ENCODE assay signal across 9 mouse cellular contexts in genomic region chr15:77929804-77930203, GRCm38 (mm10). TPM values are rescaled to one million over a fixed set of nuclear protein-coding genes. Genes with fewer than 3 reads are reported as not detected.
DNase-seq lines count a peak whose midpoint lies in the region; ATAC-seq and TF ChIP-seq lines count a peak whose summit lies in the region.
"Had no signal": no experiment of that assay in that cellular context is flagged by ENCODE, and none has a peak within 500 bp of the region (broad histone marks: within the 10 kb centered on the region; RNA-seq: fewer than 3 reads in every experiment).

No protein-coding gene starts in this region.

- H3K9me3 ChIP-seq in embryonic facial prominence, embryonic 12.5 days, result no peaks in the 10 kb centered on the region
- H3K9me3 ChIP-seq in intestine, embryonic 16.5 days (ENCODE audit: control insufficient read depth, low read length), result no peaks in the 10 kb centered on the region
- H3K9me3 ChIP-seq in neural tube, embryonic 14.5 days (ENCODE audit: control insufficient read depth, low read length), result no peaks in the 10 kb centered on the region

- 60% methylated on average over 8 of the region's 8 CpGs for WGBS in embryonic facial prominence, embryonic 12.5 days
- WGBS in intestine, embryonic 16.5 days, result 45% methylated on average over 8 of the region's 8 CpGs
- WGBS in neural tube, embryonic 14.5 days, result 57% methylated on average over 8 of the region's 8 CpGs

- peak overlapping the region; percentile 62; the same call in 1 of the 2 replicates for H3K9ac ChIP-seq in embryonic facial prominence, embryonic 12.5 days
- peak overlapping the region; percentile 75 for H3K9ac ChIP-seq in intestine, embryonic 16.5 days (ENCODE audit: low read depth, low read length)
- H3K9ac ChIP-seq in neural tube, embryonic 14.5 days (replicated peaks; ENCODE audit: low read depth, low read length), result no peak overlapping the region

- H3K4me3 ChIP-seq in left cerebral cortex, adult 2 months, result peak overlapping the region; percentile 69
- peak overlapping the region; percentile 61 for H3K4me3 ChIP-seq in embryonic facial prominence, embryonic 12.5 days
- peak overlapping the region; percentile 74 for H3K4me3 ChIP-seq in intestine, embryonic 16.5 days (ENCODE audit: low read length)
- peak overlapping the region; percentile 54; the same call in 1 of the 2 replicates for H3K4me3 ChIP-seq in neural tube, embryonic 14.5 days (ENCODE audit: low read depth, low read length)

- intact Hi-C loops in left cerebral cortex, adult 2 months (cut with DNase I), result loop anchor here (5.0 kb wide), 1 partner anchor 242 kb away; the partner anchor contains the start of gene Ift27
- intact Hi-C loops in left cerebral cortex, postnatal 36 days (cut with DNase I), result no loop called here

- no peaks in the 10 kb centered on the region for H3K27me3 ChIP-seq in embryonic facial prominence, embryonic 12.5 days
- no peaks in the 10 kb centered on the region for H3K27me3 ChIP-seq in intestine, embryonic 16.5 days (replicated peaks; ENCODE audit: control insufficient read depth, insufficient read depth, low read length)
- H3K27me3 ChIP-seq in neural tube, embryonic 14.5 days (ENCODE audit: control insufficient read depth, insufficient read depth, low read length), result no peaks in the 10 kb centered on the region

- no peak for TF ChIP-seq CTCF in left cerebral cortex, adult 2 months (IDR thresholded peaks at IDR 0.05)

- no peak for DNase-seq in left cerebral cortex, adult 2 months (ENCODE audit: extremely low spot score in 1 of 2, low spot score in 2 of 2)
- DNase-seq in left cerebral cortex, postnatal 36 days (ENCODE audit: low spot score in 2 of 2), result no peak
- DNase-seq in ovary, postnatal 10 days (ENCODE audit: low spot score), result no peak
- DNase-seq: adrenal gland, postnatal 14 days had no signal

- peak overlapping the region; percentile 71 for H3K4me2 ChIP-seq in embryonic facial prominence, embryonic 12.5 days (replicated peaks)
- peak overlapping the region; percentile 85 for H3K4me2 ChIP-seq in intestine, embryonic 16.5 days (ENCODE audit: low read depth, low read length)
- H3K4me2 ChIP-seq in neural tube, embryonic 14.5 days (ENCODE audit: low read depth, low read length), result peak overlapping the region; percentile 80

- H3K27ac ChIP-seq in left cerebral cortex, adult 2 months, result peak overlapping the region; percentile 98
- no peak overlapping the region for H3K27ac ChIP-seq in embryonic facial prominence, embryonic 12.5 days
- H3K27ac ChIP-seq in intestine, embryonic 16.5 days (ENCODE audit: low read length), result peak overlapping the region; percentile 86
- no peak overlapping the region for H3K27ac ChIP-seq in neural tube, embryonic 14.5 days (ENCODE audit: low read depth, low read length)

- peaks cover 22% of the 10 kb centered on the region for H3K36me3 ChIP-seq in embryonic facial prominence, embryonic 12.5 days
- no peaks in the 10 kb centered on the region; the same call in 1 of the 2 replicates for H3K36me3 ChIP-seq in intestine, embryonic 16.5 days (ENCODE audit: control insufficient read depth, insufficient read depth, low read length)
- no peaks in the 10 kb centered on the region; the same call in 1 of the 2 replicates for H3K36me3 ChIP-seq in neural tube, embryonic 14.5 days (ENCODE audit: control insufficient read depth, insufficient read depth, low read length)

- ATAC-seq in embryonic facial prominence, embryonic 12.5 days (ENCODE audit: insufficient number of reproducible peaks, insufficient read depth, low FRiP score, low TSS enrichment), result no peak
- ATAC-seq in intestine, embryonic 16.5 days, result peak; percentile 6
- ATAC-seq in neural tube, embryonic 14.5 days (ENCODE audit: low read depth), result no peak
- no peak for ATAC-seq in cerebellum, adult (ENCODE audit: insufficient number of reproducible peaks, low FRiP score, low TSS enrichment)
- no peak for ATAC-seq in frontal cortex, adult (ENCODE audit: low TSS enrichment)

- peaks cover 20% of the 10 kb centered on the region for H3K4me1 ChIP-seq in embryonic facial prominence, embryonic 12.5 days
- peaks cover 16% of the 10 kb centered on the region for H3K4me1 ChIP-seq in intestine, embryonic 16.5 days (ENCODE audit: control insufficient read depth, insufficient read depth, low read length)
- H3K4me1 ChIP-seq in neural tube, embryonic 14.5 days (ENCODE audit: control insufficient read depth, insufficient read depth, low read length), result peaks cover 13% of the 10 kb centered on the region

RNA-seq across cellular contexts. Expression of gene Txn2, which starts 1.0 kb away (rescaled TPM):
- total RNA-seq in left cerebral cortex, adult 2 months (2021), result 100 to 1,000 TPM; 139 to 143 TPM
- 100 to 1,000 TPM; 125 to 150 TPM for total RNA-seq in left cerebral cortex, postnatal 36 days (2021)
- polyA plus RNA-seq in embryonic facial prominence, embryonic 12.5 days (2016; fragmentation: Nextera tagmentation; extraction: Ambion mirVana), result 220 and 236 TPM in 2 replicates
- 357 and 388 TPM in 2 replicates for polyA plus RNA-seq in intestine, embryonic 16.5 days (2015; fragmentation: Nextera tagmentation; extraction: Ambion mirVana)
- 208 and 212 TPM in 2 replicates for polyA plus RNA-seq in neural tube, embryonic 14.5 days (2014; fragmentation: Nextera tagmentation; extraction: Ambion mirVana)

RNA-seq across cellular contexts. Expression of gene Foxred2, which starts 26.7 kb away (rescaled TPM):
- total RNA-seq in left cerebral cortex, adult 2 months (2021), result 10 to 100 TPM; 10.9 to 11.9 TPM
- 10 to 100 TPM; 11.9 to 12.3 TPM for total RNA-seq in left cerebral cortex, postnatal 36 days (2021)
- 8.1 and 8.6 TPM in 2 replicates for polyA plus RNA-seq in embryonic facial prominence, embryonic 12.5 days (2016; fragmentation: Nextera tagmentation; extraction: Ambion mirVana)
- polyA plus RNA-seq in intestine, embryonic 16.5 days (2015; fragmentation: Nextera tagmentation; extraction: Ambion mirVana), result 1.8 and 2.0 TPM in 2 replicates
- 9.0 and 11.2 TPM in 2 replicates for polyA plus RNA-seq in neural tube, embryonic 14.5 days (2014; fragmentation: Nextera tagmentation; extraction: Ambion mirVana)

RNA-seq across cellular contexts. Expression of gene Eif3d, which starts 40.8 kb away (rescaled TPM):
- 100 to 1,000 TPM; 101 to 102 TPM for total RNA-seq in left cerebral cortex, adult 2 months (2021)
- total RNA-seq in left cerebral cortex, postnatal 36 days (2021), result 100 to 1,000 TPM in 1 of 2 experiments, 10 to 100 TPM in 1; 94.5 to 104 TPM
- polyA plus RNA-seq in embryonic facial prominence, embryonic 12.5 days (2016; fragmentation: Nextera tagmentation; extraction: Ambion mirVana), result 216 and 221 TPM in 2 replicates
- polyA plus RNA-seq in intestine, embryonic 16.5 days (2015; fragmentation: Nextera tagmentation; extraction: Ambion mirVana), result 166 and 186 TPM in 2 replicates
- 177 TPM in 2 replicates for polyA plus RNA-seq in neural tube, embryonic 14.5 days (2014; fragmentation: Nextera tagmentation; extraction: Ambion mirVana)

Comparison
In these comparisons a context has a peak if more than half of its experiments do, and no peak if none do; other contexts are left out.
1. H3K27ac ChIP-seq: peak in left cerebral cortex, adult 2 months (single experiment) and intestine, embryonic 16.5 days (single experiment); none in embryonic facial prominence, embryonic 12.5 days (single experiment) and neural tube, embryonic 14.5 days (single experiment).
2. Peak in every context shown above with its lines, with median percentiles within 50 percentile points of each other: H3K4me3 ChIP-seq and H3K4me2 ChIP-seq.